Mouse (Mus musculus): ENCODE data around the gene Gm28557. TPM values are rescaled to one million over a fixed set of nuclear protein-coding genes. Genes with fewer than 3 reads are reported as not detected.

The Gm28557 gene
- total RNA-seq, 1 experiment from 2014 or later, result 4.2 TPM

Other genes with a start within 250 kb of the Gm28557 start
- 1.4 and 1.5 TPM in 2 replicates for gene Gm10767, start 203.7 kb downstream of the Gm28557 start, total RNA-seq (2021)
- 1.3 and 1.7 TPM in 2 replicates for gene Zfp712, start 47.4 kb downstream of the Gm28557 start, total RNA-seq (2021)
- 1.1 TPM in 2 replicates for gene Zfp708, start 10.6 kb downstream of the Gm28557 start, total RNA-seq (2021)
- gene Rslcan18, start 7.7 kb upstream of the Gm28557 start, total RNA-seq (2021), result 0.90 and 1.0 TPM in 2 replicates
- gene Zfp759, start 13.1 kb upstream of the Gm28557 start, total RNA-seq (2021), result 4.6 and 5.5 TPM in 2 replicates
- gene Rsl1, start 64.6 kb upstream of the Gm28557 start, total RNA-seq (2021), result 6.1 and 6.2 TPM in 2 replicates
- gene Zfp455, start 85.9 kb upstream of the Gm28557 start, total RNA-seq (2021), result 1.7 and 2.0 TPM in 2 replicates
- gene Zfp458, start 169.9 kb upstream of the Gm28557 start, total RNA-seq (2021), result 3.7 and 3.8 TPM in 2 replicates
- 3.7 and 3.8 TPM in 2 replicates for gene Zfp457, start 197.9 kb upstream of the Gm28557 start, total RNA-seq (2021)
- gene Zfp595, start 224.0 kb upstream of the Gm28557 start, total RNA-seq (2021), result 4.4 and 5.3 TPM in 2 replicates